Mouse (Mus musculus) left cerebral cortex, adult 9 months (tissue): ENCODE data around the gene Snrpb.
A peak's percentile ranks its signal among the peaks of the same experiment; 100 is the strongest.

Experiments
- DNase-seq, 2 experiments: peaks; one replicate each; pipeline ENCODE4 v3.0.0; 2022; ENCODE audit warnings: low spot score in 2 of 2

The Snrpb gene

DNA sequence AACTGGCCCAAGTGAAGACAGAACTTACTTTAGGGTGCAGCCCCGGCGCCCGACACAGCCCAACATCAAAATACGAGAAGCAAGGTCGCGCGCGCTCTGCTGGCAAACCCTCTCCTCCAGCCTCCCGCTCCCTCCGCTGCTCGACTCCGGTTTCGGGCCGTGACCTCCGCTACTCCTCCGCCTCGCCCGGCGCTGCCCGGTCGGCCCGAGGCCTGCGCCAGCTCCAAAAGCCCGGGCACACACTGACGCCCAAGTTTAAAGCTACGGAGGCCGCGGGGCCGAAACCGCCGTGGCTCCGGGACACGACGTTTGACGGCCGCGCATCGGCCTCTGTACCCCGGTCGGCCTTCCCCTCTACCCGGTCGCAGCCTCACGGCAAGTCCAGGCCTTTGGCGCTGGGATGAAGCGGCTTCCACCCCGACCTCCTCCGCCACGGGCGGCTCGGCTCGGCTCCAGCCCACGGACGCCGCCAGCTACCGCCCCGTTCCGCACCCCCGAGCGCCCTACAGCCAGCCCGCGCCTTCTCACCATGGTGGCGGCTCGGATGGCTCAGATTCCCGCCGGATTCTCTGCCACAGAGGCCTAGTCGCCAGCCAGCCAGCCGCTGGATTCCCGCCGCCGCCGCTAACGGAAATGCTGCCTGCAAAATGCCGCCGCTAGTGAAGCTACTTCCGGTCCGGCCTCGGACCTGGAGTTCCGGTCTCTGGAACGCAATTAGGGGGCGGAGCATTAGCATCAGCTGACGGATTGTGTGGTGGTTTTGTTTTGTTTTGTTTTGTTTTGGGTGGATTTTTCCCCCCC is at the start of gene Snrpb:
Gene Snrpb, minus strand, starts transcription at position 698 of the 801 bp plus-strand sequence.
- DNase-seq = peak; percentile 47 to 87

DNA sequence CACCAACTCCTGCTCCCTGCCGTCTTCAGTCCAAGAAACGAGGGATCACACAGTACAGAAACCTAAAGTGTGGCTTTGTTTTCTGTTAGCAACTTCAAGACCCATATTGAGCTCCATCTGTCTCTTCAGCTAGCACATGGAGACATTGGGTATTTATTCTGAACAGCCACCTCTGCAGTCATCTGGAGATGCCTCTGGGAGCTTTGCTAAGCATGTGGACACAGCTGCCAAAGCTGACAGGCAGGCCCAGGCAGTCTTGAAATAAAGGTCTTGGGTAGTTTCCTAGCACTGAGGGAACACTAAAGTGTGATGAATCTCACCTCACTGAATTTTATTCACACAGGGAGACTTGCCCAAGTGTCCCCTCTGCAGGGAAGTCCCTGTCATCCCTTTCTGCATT is 32.4 kb upstream of the Snrpb start:
- peak in 1 of 2 experiments; percentile 25 for DNase-seq

GRCm38 (mm10) chr2:130209636-130210035 is 30.4 kb upstream of the Snrpb start:
- no peak for DNase-seq

DNA sequence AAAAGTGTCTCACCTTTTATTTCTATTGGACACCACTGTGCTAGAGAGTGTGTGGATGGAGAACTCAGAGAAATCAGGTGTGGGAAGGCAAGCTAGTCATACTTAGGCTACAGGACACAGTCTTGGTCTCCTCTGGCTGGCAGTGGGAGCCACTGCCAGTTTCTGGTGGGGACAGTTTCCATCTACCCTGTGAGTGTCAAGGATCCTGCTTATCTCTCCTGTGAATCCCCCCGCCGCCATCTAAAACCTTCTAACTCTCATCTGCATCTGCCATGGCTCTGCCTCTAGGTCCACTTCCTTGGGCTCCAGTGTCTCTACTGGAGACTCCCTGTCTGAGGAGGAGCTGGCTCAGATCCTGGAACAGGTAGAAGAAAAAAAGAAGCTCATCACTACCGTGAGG is 28.8 kb upstream of the Snrpb start:
- no peak for DNase-seq

GRCm38 (mm10) chr2:130207376-130207775 is 28.2 kb upstream of the Snrpb start:
- DNase-seq = no peak

DNA sequence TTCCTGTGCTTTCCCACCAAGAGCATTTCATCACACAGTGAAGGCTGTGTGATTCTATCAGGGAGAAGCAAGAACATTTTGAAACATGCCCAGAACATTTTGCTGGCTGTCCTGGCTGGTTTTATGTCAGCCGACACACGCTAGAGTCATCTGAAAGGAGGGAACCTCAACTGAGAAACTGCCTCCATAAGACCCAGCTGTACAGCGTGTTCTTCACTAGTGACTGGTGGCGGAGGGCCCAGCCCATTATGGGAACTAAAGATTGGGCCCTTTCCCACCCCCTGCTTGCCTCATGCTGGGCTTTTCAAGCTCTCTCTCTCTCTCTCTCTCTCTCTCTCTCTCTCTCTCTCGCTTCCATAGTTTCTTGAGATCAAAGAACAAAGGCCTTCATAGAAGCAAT is 21.8 kb upstream of the Snrpb start:
- DNase-seq = no peak

- no peak for DNase-seq
Observed at GRCm38 (mm10) chr2:130194894-130195293, 15.7 kb upstream of the Snrpb start, which contains the start of gene Tmc2. Gene Tmc2 (plus strand): TSS chr2:130195194.

GRCm38 (mm10) chr2:130188391-130188790 is 9.2 kb upstream of the Snrpb start:
- DNase-seq = no peak

- no peak for DNase-seq
Observed at GRCm38 (mm10) chr2:130179507-130180019, 360 bp upstream of the Snrpb start.

- peak in 1 of 2 experiments; percentile 23 for DNase-seq
Observed at GRCm38 (mm10) chr2:130178381-130178705, 860 bp downstream of the Snrpb start.

DNA sequence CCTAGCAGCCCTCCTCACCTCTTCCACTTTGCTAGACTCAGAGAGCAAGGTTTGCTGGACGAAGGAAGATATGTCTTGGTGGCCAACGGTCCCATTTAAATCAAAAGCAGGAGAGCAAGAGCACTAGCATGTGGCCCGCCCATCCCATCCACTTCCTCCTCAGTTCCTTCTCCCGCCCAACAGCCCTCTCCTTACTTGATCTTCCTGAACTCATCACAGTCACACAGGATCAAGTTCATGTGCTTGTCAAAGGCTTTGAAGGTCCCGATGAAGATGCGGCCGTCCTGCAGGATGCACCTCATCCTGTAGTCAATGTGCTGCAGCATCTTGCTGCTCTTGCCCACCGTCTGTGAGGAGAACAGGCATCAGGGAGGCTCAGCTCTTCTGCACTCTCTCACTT is 2.4 kb downstream of the Snrpb start:
- no peak for DNase-seq

- no peak for DNase-seq
Observed at GRCm38 (mm10) chr2:130171674-130172073, 7.5 kb downstream of the Snrpb start.

DNA sequence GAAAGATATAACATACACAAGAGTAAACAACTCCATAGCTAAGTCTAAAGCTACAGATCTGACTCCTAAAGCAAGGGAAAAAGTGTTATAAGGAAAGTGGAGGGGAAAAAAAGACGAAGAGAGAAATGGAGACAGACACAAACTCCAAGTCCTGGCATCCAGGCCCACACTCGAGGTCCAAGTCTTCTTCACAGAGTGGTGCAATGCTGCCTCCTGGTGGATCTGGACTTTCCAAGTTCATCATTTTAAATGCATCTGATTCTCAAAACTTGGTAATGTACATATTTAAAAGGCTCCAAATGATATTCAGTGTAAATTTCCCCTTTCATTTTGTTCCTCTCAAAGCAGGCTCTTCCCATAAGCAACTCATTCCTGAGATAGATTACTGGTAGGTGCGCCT is 11.3 kb downstream of the Snrpb start:
- DNase-seq = peak in 1 of 2 experiments; percentile 75

DNA sequence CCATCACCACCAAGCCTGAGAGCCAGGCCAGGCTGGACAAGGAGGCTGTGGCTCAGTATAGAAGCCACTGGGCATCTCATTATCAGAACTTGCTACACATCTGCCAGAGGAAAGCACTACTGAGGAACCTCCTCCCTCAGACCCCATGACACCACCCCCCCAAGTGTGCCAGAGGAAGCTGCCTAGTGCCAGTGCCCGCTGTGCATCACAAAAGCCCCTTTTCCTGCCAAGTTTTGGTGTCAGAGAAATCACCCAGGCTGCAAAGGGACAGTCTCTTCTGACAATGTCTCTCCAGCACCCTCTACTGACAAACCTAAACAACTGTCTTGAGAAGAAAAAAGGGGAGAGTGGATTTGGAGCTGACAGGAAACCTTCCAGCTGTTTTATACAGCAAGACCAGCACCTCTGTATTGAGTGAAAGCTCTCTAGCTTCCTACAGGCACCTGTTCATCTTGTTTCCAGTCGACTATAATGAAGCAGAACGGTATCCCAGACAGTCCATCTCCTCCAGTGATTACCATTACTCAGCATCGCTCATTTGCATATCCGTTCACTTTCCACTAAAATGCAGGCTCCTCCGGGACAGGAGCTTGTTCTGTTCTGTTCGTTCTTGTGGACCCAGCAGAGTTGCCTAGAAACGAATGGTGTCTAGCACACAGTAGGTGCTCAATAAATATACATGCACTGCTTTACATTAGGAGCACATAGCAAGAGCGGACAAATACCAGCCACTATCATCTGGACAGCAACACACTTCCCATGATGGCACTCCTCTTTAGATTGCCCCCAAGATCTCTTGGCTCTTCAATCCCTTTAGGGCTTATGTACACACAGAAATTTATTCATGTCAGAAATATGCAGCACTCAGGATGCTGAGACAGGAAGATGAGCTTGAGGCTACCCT is 12.6 kb downstream of the Snrpb start:
- DNase-seq = peak in 1 of 2 experiments; percentile 34

- no peak for DNase-seq
Observed at GRCm38 (mm10) chr2:130162701-130163100, 16.5 kb downstream of the Snrpb start.

DNA sequence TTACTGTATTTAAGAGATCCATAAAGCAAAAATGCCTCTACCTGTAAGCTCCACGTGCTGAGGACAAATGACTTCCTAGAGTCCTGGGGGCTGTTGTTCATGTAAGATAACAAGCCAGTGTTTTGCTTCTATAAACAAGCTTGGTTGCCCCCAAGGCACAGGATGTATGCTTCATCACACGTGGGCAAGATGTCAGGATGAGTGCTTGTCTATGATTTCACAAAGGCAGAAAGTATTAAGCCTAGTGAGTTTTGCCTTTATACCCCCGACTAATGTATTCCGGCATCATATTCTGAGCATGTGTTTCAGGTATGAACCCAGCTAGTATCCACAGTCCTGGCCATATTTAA is 21.1 kb downstream of the Snrpb start:
- DNase-seq = no peak

DNA sequence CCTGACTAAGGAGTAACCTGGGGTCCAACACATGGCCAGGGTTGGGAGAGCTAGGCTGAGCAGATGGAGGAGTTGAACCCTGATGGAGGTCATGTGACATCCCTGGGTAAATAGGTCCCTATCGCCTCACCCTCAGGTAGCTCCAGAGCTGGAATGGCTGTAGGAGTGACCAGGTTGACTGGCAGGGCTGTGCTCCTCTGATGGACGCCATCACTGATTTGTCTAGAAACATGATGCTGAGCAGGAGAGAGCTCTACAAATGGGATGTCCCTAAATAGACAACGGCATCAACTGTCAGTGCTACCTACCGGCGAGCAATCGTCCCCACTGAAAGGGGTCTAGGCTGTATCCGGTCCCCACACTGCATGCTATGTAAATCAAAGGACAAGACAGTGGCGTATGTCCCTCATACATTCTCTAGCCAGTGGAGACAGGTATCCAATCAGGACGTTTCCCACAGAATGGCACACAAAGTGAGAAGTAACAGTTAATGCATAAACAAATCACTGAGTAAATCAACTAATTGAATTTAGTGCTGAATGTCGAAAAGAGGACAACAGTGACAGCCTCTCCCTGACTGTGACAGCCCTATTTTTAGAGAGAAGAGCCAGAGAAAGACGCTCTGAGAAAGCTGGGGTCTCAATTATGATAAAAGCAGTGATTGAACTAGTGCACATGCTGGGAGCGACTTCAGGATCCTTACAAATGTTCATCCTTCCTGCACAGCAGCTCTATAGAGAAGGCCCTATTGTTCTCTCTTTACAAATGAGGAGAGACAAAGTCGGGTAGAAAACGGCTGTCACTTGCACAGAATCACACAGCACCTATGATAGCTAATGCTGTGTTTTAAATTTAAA is 21.7 kb downstream of the Snrpb start:
- DNase-seq = no peak

GRCm38 (mm10) chr2:130155851-130156250 is 23.4 kb downstream of the Snrpb start:
- DNase-seq = no peak

GRCm38 (mm10) chr2:130155171-130155570 is 24.0 kb downstream of the Snrpb start:
- no peak for DNase-seq

GRCm38 (mm10) chr2:130146089-130146668 is 33.0 kb downstream of the Snrpb start:
- DNase-seq = no peak

GRCm38 (mm10) chr2:130144703-130145324 is 34.4 kb downstream of the Snrpb start:
- no peak for DNase-seq
